Mouse (Mus musculus) adrenal gland, postnatal 25 days (tissue): ENCODE measurements at regions not wholly inside any gene's neighbourhood (a gene's known extent, or its start where the extent isn't known, plus 50 kb on each side); places are given as distances from the start of the nearest gene placed in this dataset.
"Not testable (repeated sequence)": the region's sequence is repeated elsewhere in the genome, so short reads cannot be mapped to it uniquely, and the experiment has no call there.

Experiments
- DNase-seq: peaks from one replicate; pipeline ENCODE4 v3.0.0; 2021; ENCODE audit warnings: mixed read lengths

DNA sequence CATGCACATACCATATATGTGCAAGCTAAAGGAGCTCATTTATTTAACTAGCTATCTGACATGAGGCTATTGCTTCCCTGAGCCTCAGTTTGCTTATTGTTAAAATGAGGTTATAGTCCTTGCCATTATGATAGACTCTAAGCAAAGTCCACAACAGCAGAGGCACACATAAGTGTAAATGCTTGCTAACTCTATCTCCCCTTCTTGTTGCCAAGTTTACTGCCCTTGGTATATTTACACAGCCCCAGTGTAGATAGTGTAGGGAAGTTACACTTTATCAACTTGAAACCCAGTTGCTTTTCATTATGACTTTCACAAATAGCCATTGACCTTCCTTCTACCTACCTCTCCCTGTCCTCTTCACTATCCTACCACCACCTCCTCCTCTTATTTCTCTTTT lies 782.6 kb upstream of the Agtr1b start:
- no peak for DNase-seq

DNA sequence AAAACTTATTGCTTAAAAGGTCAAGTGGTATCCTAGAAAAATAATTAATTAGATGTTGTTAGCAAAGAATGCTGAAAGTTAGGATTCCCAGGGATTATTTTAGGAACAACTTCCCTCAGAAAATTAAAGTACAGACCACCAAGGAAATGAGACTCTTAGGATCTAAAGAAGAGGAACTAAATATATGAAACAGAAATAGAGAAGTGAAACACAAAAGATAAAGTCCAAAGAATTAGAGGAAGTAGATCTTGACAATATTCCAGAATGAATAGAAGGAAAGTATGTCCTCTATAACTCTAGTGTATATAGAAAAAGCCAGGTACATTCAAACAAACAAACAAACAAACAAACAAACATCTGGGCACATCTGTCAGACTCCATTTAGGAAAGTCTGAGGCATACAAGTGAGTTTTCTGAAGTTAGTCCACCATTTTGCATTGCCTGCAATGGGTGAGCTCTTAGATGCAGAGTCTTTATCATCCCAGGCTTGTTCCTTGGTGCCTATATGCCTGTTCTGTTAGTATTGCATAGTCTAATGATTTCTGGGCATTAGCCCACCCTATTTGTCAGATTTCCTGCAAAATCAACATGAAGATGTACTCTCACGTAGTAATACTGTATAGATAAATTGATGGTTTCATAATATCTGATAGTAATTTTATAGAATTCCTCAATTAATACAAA lies 762.0 kb upstream of the Agtr1b start:
- DNase-seq, result no peak

DNA sequence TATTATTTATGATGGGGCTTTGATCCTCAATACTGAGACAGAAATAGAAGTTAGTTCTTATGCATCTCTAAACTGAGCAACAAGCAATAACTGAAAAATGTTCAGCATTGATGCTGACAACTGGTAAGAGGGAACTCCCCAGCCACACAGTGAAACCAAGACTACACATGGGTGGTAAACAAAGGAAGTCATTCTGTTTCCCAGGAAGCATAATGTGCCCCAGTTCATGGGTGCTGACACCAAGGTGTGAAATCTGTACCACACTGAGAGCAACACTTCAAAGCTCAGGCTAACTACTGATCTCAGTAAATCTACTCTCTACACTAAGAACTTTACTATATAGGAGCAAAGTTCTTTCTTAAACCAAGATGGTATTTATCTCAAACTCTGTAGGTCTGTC lies 759.2 kb upstream of the Agtr1b start:
- no peak for DNase-seq

DNA sequence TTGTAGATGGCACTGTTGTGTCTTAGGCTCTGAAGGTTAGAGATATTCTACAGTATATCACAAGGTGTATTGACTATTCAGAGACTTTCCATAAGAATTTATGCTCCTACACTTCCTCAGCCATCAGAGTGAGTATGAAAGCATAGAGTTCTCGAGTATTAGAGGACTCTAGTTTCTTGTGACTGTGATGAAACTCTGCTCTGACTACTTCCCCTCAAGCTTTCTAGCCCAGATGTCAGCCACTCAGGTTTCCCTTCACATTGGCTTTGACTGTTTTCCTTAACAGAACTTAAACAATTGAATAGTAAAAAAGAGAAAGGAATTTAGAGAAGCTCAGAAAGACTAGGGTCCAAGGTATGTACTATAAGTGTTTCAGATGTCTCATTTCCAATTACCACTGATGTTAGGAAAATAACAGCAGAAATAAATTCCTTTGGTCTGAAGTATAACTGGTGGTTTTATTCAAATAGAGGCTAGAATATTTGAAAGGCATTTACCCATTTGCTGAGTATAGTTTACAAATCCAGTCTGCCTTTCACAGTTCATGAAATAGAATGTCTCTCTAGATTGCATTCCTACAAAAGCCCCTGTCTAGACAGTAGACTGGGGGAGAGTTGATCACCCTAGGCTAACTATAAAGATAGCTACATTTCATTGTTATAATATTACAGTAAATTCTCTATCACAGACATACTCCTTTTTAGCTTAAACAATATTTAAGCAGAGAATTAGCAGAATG lies 751.4 kb upstream of the Agtr1b start:
- DNase-seq, result no peak

DNA sequence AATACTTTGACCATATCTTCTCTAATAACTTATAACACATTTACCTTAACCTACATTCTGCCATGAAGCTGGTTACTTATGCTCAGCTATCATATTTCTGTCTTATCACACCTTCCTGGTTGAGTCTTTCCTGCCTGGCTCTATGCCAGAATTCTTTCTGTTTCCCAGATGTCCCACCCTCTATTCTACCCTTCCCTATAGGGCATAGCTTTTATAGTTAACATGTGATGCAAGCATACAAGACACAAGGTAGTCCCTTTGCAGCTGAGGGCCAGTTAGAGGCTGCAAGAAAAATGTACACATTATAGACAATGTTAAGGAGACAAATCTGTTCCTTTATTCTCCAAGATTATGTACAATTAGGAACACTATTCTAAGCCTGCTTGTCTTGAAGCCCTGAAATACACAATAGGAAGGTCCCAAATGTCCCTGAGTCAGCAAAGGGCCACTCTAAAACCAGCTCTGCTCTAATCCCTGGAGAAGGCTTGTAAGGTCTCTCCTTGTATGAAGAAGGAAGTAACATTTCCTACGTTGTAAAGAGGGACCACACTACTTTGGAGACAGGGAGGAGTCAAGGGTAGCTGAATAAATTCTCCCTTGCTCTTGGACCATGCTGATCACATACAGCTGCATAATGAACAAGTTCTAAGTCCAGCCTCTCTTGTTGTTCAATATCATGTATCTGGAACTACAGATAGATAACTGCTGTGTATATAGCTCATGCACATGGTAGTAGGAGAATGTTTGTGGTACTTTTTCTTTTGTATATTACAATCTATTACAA lies 745.0 kb upstream of the Agtr1b start:
- DNase-seq, result no peak

DNA sequence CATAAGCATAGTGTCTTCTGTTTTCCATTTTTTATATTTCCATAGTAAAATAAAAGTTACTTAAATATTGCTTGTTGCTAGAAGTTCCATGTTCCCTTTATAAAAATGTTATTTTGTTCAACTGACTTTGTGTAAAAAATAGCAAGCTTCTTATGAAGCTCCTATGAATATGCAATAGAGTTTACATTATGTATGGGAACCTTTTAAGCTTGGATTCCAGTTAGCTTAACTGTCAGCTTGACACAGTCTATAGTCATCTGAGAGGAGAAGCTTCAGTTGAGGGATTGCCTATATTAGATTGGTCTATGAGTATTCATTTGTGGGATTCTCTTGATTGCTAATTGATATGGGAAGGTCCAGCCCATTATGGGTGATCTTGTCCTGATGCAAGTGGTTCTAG lies 723.2 kb upstream of the Agtr1b start:
- no peak for DNase-seq

DNA sequence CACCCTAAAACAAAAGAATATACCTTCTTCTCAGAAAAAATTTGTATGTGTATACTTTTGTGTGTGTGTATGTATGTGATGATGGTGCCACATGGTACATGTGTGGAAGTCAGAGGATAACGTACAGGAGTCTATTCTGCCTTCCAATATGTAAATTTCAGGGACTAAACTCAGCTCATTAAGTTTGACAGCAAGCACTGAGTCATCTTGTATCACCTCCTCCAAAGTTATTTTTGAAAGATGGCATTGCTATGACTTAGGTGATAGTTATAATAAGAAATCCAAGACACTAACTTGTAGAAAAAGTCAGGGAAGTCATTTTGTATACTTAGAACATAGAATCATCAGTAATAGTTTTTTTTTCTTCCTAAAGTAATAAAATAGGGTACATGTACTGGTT lies 719.4 kb upstream of the Agtr1b start:
- no peak for DNase-seq

DNA sequence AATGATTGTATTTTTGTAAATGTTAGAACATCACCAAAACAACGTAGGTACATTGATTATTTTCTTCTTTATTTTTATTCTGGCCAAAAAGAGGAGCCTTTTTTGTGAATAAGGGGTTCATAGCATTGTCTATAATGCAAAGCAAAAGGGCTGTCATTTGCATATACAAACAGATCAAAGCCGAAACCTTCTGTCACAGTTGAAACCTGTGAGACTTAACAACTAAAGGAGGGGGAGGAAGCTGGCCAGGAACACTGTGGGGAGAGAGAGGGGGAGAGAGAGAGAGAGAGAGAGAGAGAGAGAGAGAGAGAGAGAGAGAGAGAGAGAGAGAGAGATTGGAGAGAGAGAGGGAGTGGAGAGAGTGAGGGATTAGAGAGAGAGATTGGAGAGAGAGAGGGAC lies 710.6 kb upstream of the Agtr1b start:
- no peak for DNase-seq

DNA sequence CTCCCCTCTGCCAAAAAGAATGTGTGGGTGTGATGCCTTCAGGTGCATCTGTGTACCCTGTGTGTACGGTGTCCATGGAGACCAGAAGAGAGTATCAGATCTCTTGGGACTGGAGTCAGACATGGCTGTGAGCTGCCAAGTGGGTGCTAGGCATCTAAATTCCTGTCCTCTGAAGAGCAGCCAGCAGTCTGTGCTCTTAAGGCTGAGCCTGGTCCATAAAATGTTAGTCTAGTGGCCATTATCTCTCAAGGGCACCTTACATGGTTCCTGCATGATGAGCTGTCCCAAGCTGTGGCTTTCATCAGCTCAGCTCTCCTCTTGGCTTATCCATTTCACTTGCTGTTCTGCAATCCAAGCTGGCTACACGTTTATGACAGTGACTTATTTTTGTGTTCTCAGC lies 686.4 kb upstream of the Agtr1b start:
- DNase-seq, result not testable (repeated sequence)

DNA sequence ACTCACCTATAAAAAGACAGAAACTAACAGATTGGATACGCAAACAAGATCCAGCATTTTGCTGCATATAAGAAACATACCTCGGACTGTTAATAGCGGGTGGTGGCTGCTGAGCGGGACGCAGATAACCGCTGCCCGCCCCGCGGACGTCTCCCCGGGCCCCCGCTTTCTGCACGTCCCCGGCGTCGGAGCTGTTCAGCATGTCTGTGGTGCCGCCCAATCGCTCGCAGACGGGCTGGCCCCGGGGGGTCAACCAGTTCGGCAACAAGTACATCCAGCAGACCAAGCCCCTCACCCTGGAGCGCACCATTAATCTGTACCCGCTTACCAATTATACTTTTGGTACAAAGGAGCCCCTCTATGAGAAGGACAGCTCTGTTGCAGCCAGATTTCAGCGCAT lies 682.4 kb upstream of the Agtr1b start:
- not testable (repeated sequence) for DNase-seq

DNA sequence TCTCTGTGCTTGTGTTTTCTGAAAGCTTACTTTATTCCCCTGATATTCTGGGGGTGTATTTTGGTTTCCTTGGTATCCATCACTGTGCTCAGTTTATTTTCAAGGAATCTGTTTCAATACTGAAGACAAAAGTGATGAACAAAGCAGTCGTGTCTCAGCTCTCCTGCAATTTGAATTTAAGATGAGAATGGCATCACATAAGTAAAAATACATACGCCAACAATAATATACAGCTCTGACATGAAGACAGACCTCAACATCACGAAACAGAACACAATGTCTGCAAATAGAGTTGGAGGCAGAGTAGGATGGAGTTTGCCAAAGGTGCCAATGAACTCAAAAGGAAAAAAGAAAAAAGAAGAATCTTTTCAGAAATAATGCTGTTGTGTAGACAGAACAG lies 679.0 kb upstream of the Agtr1b start:
- no peak for DNase-seq

DNA sequence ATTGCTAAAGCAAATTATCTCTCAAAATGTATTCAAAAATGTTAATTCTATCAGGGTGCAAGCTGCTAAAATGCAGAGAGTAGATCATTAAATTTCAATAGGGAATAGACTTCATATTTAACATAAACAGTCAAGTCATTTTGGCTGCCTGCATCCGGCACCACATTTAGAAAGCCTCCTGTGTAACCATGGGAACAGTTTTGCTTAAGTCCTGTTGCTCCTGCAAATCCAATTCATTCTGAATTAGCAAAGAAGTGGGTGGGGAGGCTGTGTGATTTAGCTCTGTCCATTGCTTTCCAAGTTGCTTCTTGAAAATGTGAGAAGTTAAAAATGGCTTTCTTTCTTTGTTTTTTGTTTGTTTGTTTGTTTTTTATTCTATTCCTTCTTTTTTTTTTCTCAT lies 658.9 kb upstream of the Agtr1b start:
- no peak for DNase-seq

DNA sequence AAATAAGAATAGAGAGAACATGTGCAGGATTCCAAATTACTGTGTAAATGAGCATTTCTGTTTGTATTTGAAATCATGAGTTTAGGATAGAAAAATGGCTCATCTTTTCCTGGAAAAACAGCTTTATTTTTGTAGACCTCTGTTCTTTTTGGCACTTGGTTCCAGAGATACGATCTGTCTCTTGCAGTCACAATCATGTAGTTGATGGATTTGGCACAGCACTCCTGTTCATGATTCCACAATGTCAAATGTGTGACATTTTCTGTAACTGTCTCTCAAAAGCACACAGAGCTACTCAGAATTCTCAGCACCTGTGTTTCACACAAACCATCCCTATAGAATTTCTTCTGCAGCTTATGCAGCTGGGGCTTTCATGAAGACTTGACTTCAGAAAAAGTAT lies 654.0 kb upstream of the Agtr1b start:
- no peak for DNase-seq

DNA sequence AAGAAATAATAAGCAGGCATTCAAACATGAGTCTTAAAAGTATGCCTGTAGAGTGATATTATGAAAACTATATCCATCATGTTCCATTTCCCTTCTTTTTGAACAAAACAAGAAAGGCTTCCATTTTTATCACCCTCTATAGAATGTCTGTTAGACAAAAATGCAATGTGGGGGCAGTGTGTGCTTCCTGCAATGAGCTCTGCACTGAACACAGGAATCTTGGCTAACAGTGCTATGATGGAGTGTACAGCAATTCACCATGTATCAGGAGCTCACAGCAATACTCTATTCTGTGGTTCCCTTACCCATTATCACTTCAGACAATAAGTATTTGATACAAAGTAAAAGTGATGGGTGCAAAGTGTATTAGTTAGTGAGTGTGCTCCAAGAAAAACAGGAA lies 653.3 kb upstream of the Agtr1b start:
- DNase-seq, result no peak

DNA sequence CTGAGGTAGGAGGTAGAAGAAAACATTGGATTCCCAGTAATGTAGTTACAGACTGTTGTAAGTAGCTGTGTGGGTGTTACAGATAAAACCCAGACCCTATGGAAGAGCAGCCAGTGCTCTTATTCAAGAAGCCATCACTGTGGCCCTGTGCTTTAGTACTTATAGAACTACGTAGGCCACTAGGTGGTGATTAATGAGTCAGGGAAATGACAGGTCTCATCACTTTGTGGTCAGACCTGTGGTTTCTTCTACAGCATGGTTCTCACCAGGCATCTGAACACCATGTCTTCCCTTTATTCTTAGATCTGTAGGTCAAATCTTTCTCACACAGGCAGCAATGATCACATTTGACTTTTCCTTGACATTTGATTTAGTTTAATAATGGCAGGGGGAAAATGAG lies 642.7 kb upstream of the Agtr1b start:
- DNase-seq, result no peak

DNA sequence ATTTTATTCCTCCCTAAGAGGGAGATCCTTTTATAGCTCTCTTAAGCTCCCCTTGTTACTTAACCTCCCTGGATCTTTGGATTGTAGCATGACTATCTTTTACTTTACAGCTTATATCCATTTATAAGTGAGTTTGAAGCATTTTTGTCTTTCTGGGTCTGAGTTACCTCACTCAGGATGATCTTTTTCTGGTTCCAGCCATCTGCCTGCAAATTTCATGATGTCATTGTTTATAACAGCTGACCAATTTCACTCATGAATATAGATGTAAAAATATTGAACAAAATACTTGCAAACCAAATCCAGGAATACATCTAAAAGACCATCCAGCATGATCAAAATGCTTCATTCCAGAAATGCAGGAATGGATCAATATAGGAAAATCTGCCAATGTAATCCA lies 631.3 kb upstream of the Agtr1b start:
- no peak for DNase-seq

DNA sequence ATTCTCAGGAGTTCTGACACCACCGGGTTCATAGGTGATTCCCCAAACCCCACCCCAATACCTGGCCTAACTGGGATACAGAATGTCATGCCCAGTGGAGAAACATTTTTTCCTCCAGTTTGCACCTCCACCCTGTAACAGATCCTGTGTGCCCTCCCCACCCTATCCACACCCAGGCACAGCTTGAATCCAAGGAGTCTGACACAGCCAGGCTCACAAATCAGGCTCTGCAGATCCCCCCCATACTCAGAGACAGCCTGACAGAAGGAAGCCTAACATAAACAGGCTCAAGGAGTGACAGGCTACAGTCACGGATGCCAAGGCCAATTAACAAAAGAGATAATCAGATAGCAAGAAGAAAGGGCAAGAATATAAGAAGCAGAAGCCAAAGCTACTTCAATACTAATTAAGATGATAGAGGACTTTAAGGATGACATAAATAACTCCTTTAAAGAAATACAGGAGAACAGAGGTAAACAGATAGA lies 622.6 kb upstream of the Agtr1b start:
- DNase-seq, result no peak

DNA sequence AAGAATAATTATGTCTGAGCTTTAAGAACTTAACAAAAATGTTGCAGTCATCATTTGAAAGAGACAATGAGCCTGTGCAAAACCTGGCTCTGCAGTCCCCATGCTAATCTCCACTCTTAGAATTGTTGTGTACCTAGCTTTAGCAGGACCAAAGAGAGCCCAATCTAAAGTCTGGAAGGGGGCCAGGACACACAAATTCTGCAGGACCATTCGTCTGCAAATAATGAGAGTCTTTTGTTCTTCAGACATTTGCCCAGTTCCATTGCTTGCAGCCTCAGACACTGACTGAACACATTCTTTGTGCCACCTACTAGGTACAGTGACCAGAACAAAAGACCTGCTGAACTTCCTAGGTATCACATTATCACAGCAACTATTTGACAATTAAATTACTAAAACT lies 620.0 kb upstream of the Agtr1b start:
- DNase-seq, result no peak

DNA sequence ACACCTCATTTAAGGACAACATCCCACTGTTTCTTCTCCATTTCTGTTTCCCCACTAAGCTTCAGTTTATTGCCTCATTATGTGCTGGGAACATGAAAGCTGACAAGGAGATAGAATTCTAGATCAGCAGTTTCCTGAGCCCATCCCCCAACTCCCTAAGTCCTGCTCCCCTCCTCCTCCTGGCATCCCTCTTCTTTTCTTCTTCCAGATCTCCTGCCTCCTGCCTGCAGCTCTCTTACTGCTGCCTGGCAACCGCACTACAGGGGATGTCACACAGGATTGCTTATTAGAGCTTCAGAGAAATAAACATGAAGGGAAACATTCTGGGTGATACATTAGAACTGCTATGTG lies 619.4 kb upstream of the Agtr1b start:
- DNase-seq, result no peak

DNA sequence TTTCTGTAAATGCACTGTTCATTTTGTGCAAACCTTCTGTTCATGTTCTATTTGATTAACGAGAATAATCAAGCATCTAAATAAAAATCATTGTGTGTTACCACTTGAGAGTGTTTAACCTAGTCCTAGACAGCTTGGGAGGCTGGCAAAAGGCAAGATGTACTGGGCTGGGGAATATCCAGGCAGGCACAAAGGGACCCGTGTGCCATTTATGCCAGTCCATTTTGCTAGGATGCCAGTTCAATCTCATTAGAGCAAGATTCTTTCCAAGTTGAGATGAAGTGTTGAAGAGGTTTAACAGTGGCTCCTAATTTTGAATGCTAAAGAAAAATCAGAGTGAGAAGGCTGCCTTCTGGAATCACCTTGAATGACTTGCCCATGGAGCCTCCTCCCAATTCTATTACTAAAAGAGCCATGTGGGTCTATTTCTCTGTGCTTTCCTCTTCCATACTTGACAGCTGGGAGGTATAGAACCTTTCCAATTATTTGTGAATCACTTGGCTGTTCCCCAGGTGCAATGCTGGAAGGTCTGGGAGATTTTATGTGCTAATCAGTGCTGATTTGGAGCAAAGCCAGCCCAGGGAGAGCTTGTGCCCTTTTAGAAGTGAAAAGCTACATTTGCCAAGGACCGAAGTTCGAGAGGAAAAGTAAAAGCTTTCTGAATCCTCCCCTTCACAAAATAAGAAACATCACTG lies 618.9 kb upstream of the Agtr1b start:
- DNase-seq, result peak; percentile 6

DNA sequence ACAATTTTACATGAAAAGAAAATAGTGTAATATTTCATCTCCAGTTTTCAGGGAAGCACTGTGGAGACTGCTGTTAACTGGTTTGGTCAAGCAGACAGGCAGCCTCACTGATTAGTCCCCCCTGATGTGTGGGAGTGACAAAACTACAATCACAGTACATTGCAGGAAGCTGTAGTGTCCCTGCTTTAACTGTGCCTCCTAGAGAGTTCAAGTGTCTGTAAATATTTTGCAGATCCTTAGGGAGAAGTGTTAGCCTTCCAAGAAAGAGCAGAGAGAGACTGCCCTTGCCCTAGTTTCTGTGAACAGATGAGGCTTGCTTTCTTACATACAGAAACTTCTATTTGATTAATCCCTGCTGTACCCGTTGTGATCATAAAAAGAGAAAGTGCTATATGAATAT lies 617.2 kb upstream of the Agtr1b start:
- DNase-seq, result no peak

DNA sequence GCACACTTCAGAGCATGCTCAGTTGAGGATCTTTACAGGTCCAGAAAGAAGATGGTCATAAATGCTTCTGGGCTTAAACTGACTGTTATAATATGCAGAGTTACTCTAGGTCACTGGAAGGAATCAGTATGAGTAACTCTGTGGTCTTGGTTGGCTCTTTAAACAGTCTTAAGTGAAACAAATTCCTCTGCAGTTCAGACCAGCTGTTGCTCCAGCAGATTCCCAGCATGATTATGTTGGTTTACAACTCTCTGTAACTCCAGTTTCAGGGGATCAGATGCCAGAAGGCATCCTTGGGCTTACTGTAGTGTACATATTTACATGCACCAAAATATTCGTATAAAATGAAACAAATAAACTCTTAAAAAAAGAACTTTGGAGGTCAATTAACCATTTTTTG lies 606.1 kb upstream of the Agtr1b start:
- no peak for DNase-seq
